Mouse (Mus musculus): ENCODE measurements around the gene 4922502D21Rik.

The 4922502D21Rik gene

GRCm38 (mm10) chr6:129312499-129312898 lies 19.1 kb downstream of the 4922502D21Rik start:
- DNase-seq (ENCODE audit: low spot score in 2 of 2): no peak

- no peak for DNase-seq (ENCODE audit: low spot score in 2 of 2)
Measured at GRCm38 (mm10) chr6:129304180-129304579, 27.4 kb downstream of the 4922502D21Rik start.

GRCm38 (mm10) chr6:129288708-129289107 lies 42.9 kb downstream of the 4922502D21Rik start:
- no peak for DNase-seq (ENCODE audit: low spot score in 2 of 2)

GRCm38 (mm10) chr6:129284384-129285104 lies 47.1 kb downstream of the 4922502D21Rik start:
- peak; percentile 77 to 80 for DNase-seq (ENCODE audit: low spot score in 2 of 2)

GRCm38 (mm10) chr6:129283271-129283670 lies 48.3 kb downstream of the 4922502D21Rik start:
- DNase-seq (ENCODE audit: low spot score in 2 of 2): no peak

GRCm38 (mm10) chr6:129276483-129276882 lies 55.1 kb downstream of the 4922502D21Rik start:
- no peak for DNase-seq (ENCODE audit: low spot score in 2 of 2)

GRCm38 (mm10) chr6:129275624-129276203 lies 55.9 kb downstream of the 4922502D21Rik start:
- peak in 1 of 2 experiments; percentile 15 for DNase-seq (ENCODE audit: low spot score in 2 of 2)

- DNase-seq (ENCODE audit: low spot score in 2 of 2): peak; percentile 64 to 75
Measured at GRCm38 (mm10) chr6:129275220-129275619, 56.4 kb downstream of the 4922502D21Rik start, which contains the start of gene Cd69. Gene Cd69, minus strand, starts transcription at chr6:129275436.

GRCm38 (mm10) chr6:129274476-129274875 lies 57.1 kb downstream of the 4922502D21Rik start:
- no peak for DNase-seq (ENCODE audit: low spot score in 2 of 2)

GRCm38 (mm10) chr6:129273662-129274061 lies 57.9 kb downstream of the 4922502D21Rik start:
- no peak for DNase-seq (ENCODE audit: low spot score in 2 of 2)

Data from thymus, postnatal 10 days (tissue).